ENCODE assay signal across 7 mouse cellular contexts in genomic region chr4:47227756-47228155, GRCm38 (mm10). TPM values are rescaled to one million over a fixed set of nuclear protein-coding genes. Genes with fewer than 3 reads are reported as not detected.
A peak's percentile ranks its signal among the peaks of the same experiment; 100 is the strongest.
DNase-seq lines count a peak whose midpoint lies in the region; ATAC-seq and TF ChIP-seq lines count a peak whose summit lies in the region.

No protein-coding gene starts in this region.

- H3K4me3 ChIP-seq in liver, postnatal 0 days (ENCODE audit: low read depth, low read length): no peak overlapping the region

- peak; percentile 25 for DNase-seq in liver
- no peak for DNase-seq in liver, postnatal 0 days
- DNase-seq in frontal cortex, postnatal 25 days (ENCODE audit: low spot score in 2 of 2): peak; percentile 45 to 47
- DNase-seq in kidney, postnatal 10 days: peak; percentile 59
- peak; percentile 43 to 72 for DNase-seq in lung, postnatal 4 days
- DNase-seq in thymus, postnatal 0 days (ENCODE audit: low spot score): no peak

- no peaks in the 10 kb centered on the region for H3K27me3 ChIP-seq in liver, postnatal 0 days (ENCODE audit: insufficient read depth, low read length)

- no peaks in the 10 kb centered on the region for H3K9me3 ChIP-seq in liver, postnatal 0 days (ENCODE audit: low read length)

- TF ChIP-seq EP300 in liver, postnatal 0 days (IDR thresholded peaks at IDR 0.05; ENCODE audit: low read depth): no peak

- ATAC-seq in liver, postnatal 0 days: no peak
- no peak for ATAC-seq in CD4-positive, CD25-positive, alpha-beta regulatory T cell, adult 4 months

- no peak for TF ChIP-seq CTCF in liver, postnatal 0 days (IDR thresholded peaks at IDR 0.05; ENCODE audit: low read depth)

- H3K27ac ChIP-seq in liver, postnatal 0 days (ENCODE audit: low read depth): no peak overlapping the region

- no peaks in the 10 kb centered on the region for H3K4me1 ChIP-seq in liver, postnatal 0 days (ENCODE audit: insufficient read depth)

- no peak overlapping the region for H3K4me2 ChIP-seq in liver, postnatal 0 days (ENCODE audit: low read depth, low read length)

- no peak overlapping the region for H3K9ac ChIP-seq in liver, postnatal 0 days (replicated peaks)

- no peaks in the 10 kb centered on the region for H3K36me3 ChIP-seq in liver, postnatal 0 days (replicated peaks; ENCODE audit: insufficient read depth, low read length)

- WGBS in liver, postnatal 0 days (ENCODE audit: insufficient replicate concordance): 55% methylated on average over 6 of the region's 6 CpGs

RNA-seq across cellular contexts. Expression of gene Col15a1, which starts 19.8 kb away (rescaled TPM):
- 0.28 and 0.50 TPM in 2 replicates for polyA plus RNA-seq in liver, postnatal 0 days (2015; fragmentation: Nextera tagmentation; extraction: Ambion mirVana)
- 1 to 10 TPM; 3.2 to 3.9 TPM for polyA plus RNA-seq in CD4-positive, CD25-positive, alpha-beta regulatory T cell, adult 4 months (2017; shearing (Covaris generic))
- polyA plus RNA-seq in thymus, postnatal 0 days (2015; fragmentation: Nextera tagmentation; extraction: Ambion mirVana): 14.5 and 16.7 TPM in 2 replicates

Comparison
In these comparisons a context has a peak if more than half of its experiments do, and no peak if none do; other contexts are left out.
1. DNase-seq: peak in liver (single experiment), frontal cortex, postnatal 25 days (2 of 2), kidney, postnatal 10 days (single experiment) and lung, postnatal 4 days (2 of 2); none in liver, postnatal 0 days (single experiment) and thymus, postnatal 0 days (single experiment).